ENCODE assay signal across 16 mouse cellular contexts in genomic region chr10:14703239-14703638, GRCm38 (mm10). TPM values are rescaled to one million over a fixed set of nuclear protein-coding genes. Genes with fewer than 3 reads are reported as not detected.
DNase-seq lines count a peak whose midpoint lies in the region; ATAC-seq and TF ChIP-seq lines count a peak whose summit lies in the region.
"Had no signal": no experiment of that assay in that cellular context is flagged by ENCODE, and none has a peak within 500 bp of the region (broad histone marks: within the 10 kb centered on the region; RNA-seq: fewer than 3 reads in every experiment).

No protein-coding gene starts in this region.

- H3K4me2 ChIP-seq in CH12.LX (ENCODE audit: insufficient read depth, low read depth, poor library complexity, severe bottlenecking) = peak overlapping the region; percentile 36; the same call in 1 of the 2 replicates
- peak overlapping the region; percentile 50; the same call in 1 of the 2 replicates for H3K4me2 ChIP-seq in forebrain, postnatal 0 days (ENCODE audit: low read depth)
- peak overlapping the region; percentile 57 for H3K4me2 ChIP-seq in midbrain, embryonic 12.5 days (replicated peaks)

- TF ChIP-seq RAD21 in CH12.LX (IDR thresholded peaks at IDR 0.05; ENCODE audit: low read depth, low read length) = no peak

- peaks cover 26% of the 10 kb centered on the region for H3K79me2 ChIP-seq in CH12.LX (replicated peaks; ENCODE audit: control insufficient read depth, extremely low read depth, insufficient read depth, poor library complexity, severe bottlenecking)

- WGBS in forebrain, postnatal 0 days = 17% methylated on average over 1 of the region's 1 CpGs
- 16% methylated on average over 1 of the region's 1 CpGs for WGBS in midbrain, embryonic 12.5 days

- H3K36me3 ChIP-seq in CH12.LX (replicated peaks in 1 of 2; ENCODE audit: control insufficient read depth in 1 of 2, insufficient read depth in 1 of 2, low read length in 1 of 2) = peaks cover 0 to 14% of the 10 kb centered on the region in 2 experiments
- H3K36me3 ChIP-seq in forebrain, postnatal 0 days (ENCODE audit: insufficient read depth) = no peaks in the 10 kb centered on the region
- no peaks in the 10 kb centered on the region for H3K36me3 ChIP-seq in midbrain, embryonic 12.5 days

- no peak for DNase-seq in CH12.LX (ENCODE audit: extremely low read depth)
- DNase-seq in R1 (ENCODE audit: low read depth, low spot score) = peak; percentile 14
- no peak for DNase-seq in forebrain, postnatal 0 days
- DNase-seq in left cerebral cortex, adult 18-20 months (ENCODE audit: low spot score in 2 of 2) = no peak
- no peak for DNase-seq in frontal cortex, postnatal 10 days (ENCODE audit: low spot score in 2 of 2)
- no peak for DNase-seq in cerebellum, adult 11 months
- DNase-seq: cerebellum, postnatal 14 days; gastrocnemius, postnatal 25 days; kidney, adult 18-20 months had no signal

- no peak overlapping the region for H3K4me3 ChIP-seq in CH12.LX (replicated peaks in 1 of 3; ENCODE audit: low read depth in 2 of 3, low read length in 2 of 3, poor library complexity in 1 of 3)
- H3K4me3 ChIP-seq in forebrain, postnatal 0 days (ENCODE audit: low read depth, low read length) = no peak overlapping the region
- H3K4me3 ChIP-seq in midbrain, embryonic 12.5 days = peak overlapping the region; percentile 90

- dilution Hi-C loops in CH12.LX (cut with MboI; ENCODE audit: extremely low pct_ligation_motif_present, extremely low pct_unique_long_range_greater_than_20kb, low sequenced_read_pairs) = no loop called here

- no peak for TF ChIP-seq POLR2A in CH12.LX (IDR thresholded peaks at IDR 0.05; ENCODE audit: low read depth, low read length)

- TF ChIP-seq CTCF in CH12.LX (conservative IDR thresholded peaks at IDR 0.05 in 1 of 2, IDR thresholded peaks at IDR 0.05 in 1 of 2; ENCODE audit: low read depth in 2 of 2, low read length in 2 of 2) = no peak
- no peak for TF ChIP-seq CTCF in forebrain, postnatal 0 days (IDR thresholded peaks at IDR 0.05; ENCODE audit: low read depth)

- H3K9ac ChIP-seq in CH12.LX (ENCODE audit: insufficient read depth, low read depth) = no peak overlapping the region
- H3K9ac ChIP-seq in forebrain, postnatal 0 days = no peak overlapping the region
- 0 out of 2 replicates have a peak overlapping the region, but pooled peaks have one; percentile 79 for H3K9ac ChIP-seq in midbrain, embryonic 12.5 days (replicated peaks)

- ATAC-seq in forebrain, postnatal 0 days = peak; percentile 13; the same call in 1 of the 2 replicates
- 0 out of 2 replicates have a peak, but pooled peaks have one; percentile 7 for ATAC-seq in midbrain, embryonic 12.5 days (ENCODE audit: low FRiP score, low read depth)

- in situ Hi-C loops in CH12.LX (cut with MboI; ENCODE audit: low pct_ligation_motif_present, low pct_unique_long_range_greater_than_20kb, low sequenced_read_pairs) = loop anchor here (10.0 kb wide), 1 partner anchor 278 kb away; no protein-coding TSS in a partner anchor

- H3K9me3 ChIP-seq in CH12.LX (replicated peaks; ENCODE audit: low read length) = no peaks in the 10 kb centered on the region
- no peaks in the 10 kb centered on the region for H3K9me3 ChIP-seq in forebrain, postnatal 0 days (ENCODE audit: low read length)
- H3K9me3 ChIP-seq in midbrain, embryonic 12.5 days = no peaks in the 10 kb centered on the region

- H3K27ac ChIP-seq in CH12.LX (ENCODE audit: insufficient read depth, low read depth) = no peak overlapping the region
- no peak overlapping the region for H3K27ac ChIP-seq in forebrain, postnatal 0 days (ENCODE audit: low read depth, low read length)
- peak overlapping the region; percentile 91 for H3K27ac ChIP-seq in midbrain, embryonic 12.5 days (replicated peaks)

- no peaks in the 10 kb centered on the region for H3K27me3 ChIP-seq in CH12.LX (replicated peaks)
- H3K27me3 ChIP-seq in forebrain, postnatal 0 days (ENCODE audit: insufficient read depth, low read length) = no peaks in the 10 kb centered on the region
- H3K27me3 ChIP-seq in midbrain, embryonic 12.5 days = no peaks in the 10 kb centered on the region

- TF ChIP-seq EP300 in CH12.LX (IDR thresholded peaks at IDR 0.05; ENCODE audit: low read length) = no peak

- H3K4me1 ChIP-seq in CH12.LX (ENCODE audit: control insufficient read depth in 1 of 2, insufficient read depth in 2 of 2) = peaks cover 0 to 13% of the 10 kb centered on the region in 2 experiments; a peak in 2 of 4 replicates
- H3K4me1 ChIP-seq in forebrain, postnatal 0 days (ENCODE audit: insufficient read depth) = peaks cover 9% of the 10 kb centered on the region
- H3K4me1 ChIP-seq in midbrain, embryonic 12.5 days = peaks cover 19% of the 10 kb centered on the region

TF ChIP-seq in CH12.LX, 34 proteins besides CTCF, POLR2A, EP300 and RAD21:
- TF ChIP-seq ZMIZ1 (IDR thresholded peaks at IDR 0.05; ENCODE audit: low read depth, low read length) = no peak
- TF ChIP-seq ZKSCAN1 (IDR thresholded peaks at IDR 0.05; ENCODE audit: borderline replicate concordance, low read depth, low read length) = no peak
- TF ChIP-seq BHLHE40 (IDR thresholded peaks at IDR 0.05; ENCODE audit: low read depth, low read length) = no peak
- TF ChIP-seq UBTF (IDR thresholded peaks at IDR 0.05; ENCODE audit: low read depth, low read length) = no peak
- TF ChIP-seq CHD1 (IDR thresholded peaks at IDR 0.05; ENCODE audit: low read depth, low read length) = no peak
TF ChIP-seq in CH12.LX: peak in this region for 0.

RNA-seq across cellular contexts. Expression of gene Vta1, which starts 2.1 kb away (rescaled TPM):
- total RNA-seq in CH12.LX (2012; rRNA removed) = 49.8 and 50.0 TPM in 2 replicates
- 82.1 and 97.9 TPM in 2 replicates for total RNA-seq in CH12.LX (2014; rRNA removed)
- polyA plus RNA-seq in CH12.LX (2012; ENCODE audit: insufficient read length, low read depth) = 79.6 and 91.7 TPM in 2 replicates
- total RNA-seq in forebrain, postnatal 0 days (2014; rRNA removed) = 110 and 128 TPM in 2 replicates
- polyA plus RNA-seq in forebrain, postnatal 0 days (2015; fragmentation: Nextera tagmentation; extraction: Ambion mirVana) = 187 and 197 TPM in 2 replicates
- polyA plus RNA-seq in midbrain, embryonic 12.5 days (2016; fragmentation: Nextera tagmentation; extraction: Ambion mirVana) = 193 and 214 TPM in 2 replicates
- 10 to 100 TPM; 69.4 to 71.7 TPM for total RNA-seq in left cerebral cortex, adult 18-20 months (2021)

RNA-seq across cellular contexts. Expression of gene Nmbr, which starts 2.2 kb away (rescaled TPM):
- total RNA-seq in CH12.LX (2012; rRNA removed) (0.25 TPM in 1 of 2 replicates, not detected in the other), CH12.LX (2014; rRNA removed) (0.36 and 0.58 TPM in 2 replicates)
- polyA plus RNA-seq in CH12.LX (2012; ENCODE audit: insufficient read length, low read depth) = 0.26 TPM in 1 of 2 replicates, not detected in the other
- 4.3 and 6.9 TPM in 2 replicates for total RNA-seq in forebrain, postnatal 0 days (2014; rRNA removed)
- 2.7 and 3.9 TPM in 2 replicates for polyA plus RNA-seq in forebrain, postnatal 0 days (2015; fragmentation: Nextera tagmentation; extraction: Ambion mirVana)
- 0.33 and 0.58 TPM in 2 replicates for polyA plus RNA-seq in midbrain, embryonic 12.5 days (2016; fragmentation: Nextera tagmentation; extraction: Ambion mirVana)
- total RNA-seq in left cerebral cortex, adult 18-20 months (2021) = 1 to 10 TPM; 4.4 to 4.7 TPM
- total RNA-seq: megakaryocyte-erythroid progenitor cell, adult 5-6 weeks had no signal
- polyA plus RNA-seq: liver, embryonic 16.5 days; spleen, adult 2 months had no signal

RNA-seq across cellular contexts. Expression of gene Gje1, which starts 14.8 kb away (rescaled TPM):
- total RNA-seq in CH12.LX (2012; rRNA removed) (not detected in 2 replicates), CH12.LX (2014; rRNA removed) (not detected in 2 replicates)
- not detected in 2 replicates for polyA plus RNA-seq in CH12.LX (2012; ENCODE audit: insufficient read length, low read depth)
- not detected in 2 replicates for total RNA-seq in forebrain, postnatal 0 days (2014; rRNA removed)
- polyA plus RNA-seq in forebrain, postnatal 0 days (2015; fragmentation: Nextera tagmentation; extraction: Ambion mirVana) = not detected in 2 replicates
- not detected in 2 replicates for polyA plus RNA-seq in midbrain, embryonic 12.5 days (2016; fragmentation: Nextera tagmentation; extraction: Ambion mirVana)
- not detected for total RNA-seq in left cerebral cortex, adult 18-20 months (2021)
- total RNA-seq: gastrocnemius, postnatal 25 days; layer of hippocampus, adult 18-20 months; left cerebral cortex, postnatal 25 days; megakaryocyte-erythroid progenitor cell, adult 5-6 weeks had no signal
- polyA plus RNA-seq: heart, postnatal 0 days; liver, embryonic 16.5 days; spleen, adult 2 months had no signal
